Mouse (Mus musculus) urinary bladder, postnatal 10 days (tissue): ENCODE results near the gene Rcc1.

ENCODE experiments used
- DNase-seq: peaks from one replicate; pipeline ENCODE4 v3.0.0; 2022; ENCODE audit warnings: low spot score

Rcc1 gene

DNA sequence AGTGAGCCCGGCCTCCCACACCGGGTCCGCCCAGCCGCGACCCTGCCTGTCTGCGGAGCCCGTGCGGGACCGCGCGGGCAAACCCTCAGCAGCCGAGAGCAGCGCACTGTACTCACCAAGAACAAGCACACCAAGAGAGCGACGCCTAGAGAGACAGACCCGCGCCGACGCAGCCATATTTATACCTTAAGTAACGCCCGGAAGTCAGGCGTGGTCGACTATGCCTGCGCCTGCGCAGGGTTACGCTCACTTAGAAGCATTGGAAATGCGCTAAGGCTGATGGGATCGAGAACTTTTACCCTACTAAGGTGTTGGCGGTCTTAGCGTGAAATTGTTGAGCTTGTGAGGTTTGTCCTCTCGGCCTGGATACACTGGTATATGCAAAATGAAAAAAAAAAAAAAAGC, at the start of gene Rcc1:
Rcc1 (minus strand) TSS at position 125 of the 405 bp plus-strand sequence.
- DNase-seq: peak; percentile 54

- DNase-seq: no peak
Measured at GRCm38 (mm10) chr4:132401016-132401415, 47.6 kb upstream of the Rcc1 start.

GRCm38 (mm10) chr4:132398863-132399262, 45.5 kb upstream of the Rcc1 start:
- DNase-seq: no peak

DNA sequence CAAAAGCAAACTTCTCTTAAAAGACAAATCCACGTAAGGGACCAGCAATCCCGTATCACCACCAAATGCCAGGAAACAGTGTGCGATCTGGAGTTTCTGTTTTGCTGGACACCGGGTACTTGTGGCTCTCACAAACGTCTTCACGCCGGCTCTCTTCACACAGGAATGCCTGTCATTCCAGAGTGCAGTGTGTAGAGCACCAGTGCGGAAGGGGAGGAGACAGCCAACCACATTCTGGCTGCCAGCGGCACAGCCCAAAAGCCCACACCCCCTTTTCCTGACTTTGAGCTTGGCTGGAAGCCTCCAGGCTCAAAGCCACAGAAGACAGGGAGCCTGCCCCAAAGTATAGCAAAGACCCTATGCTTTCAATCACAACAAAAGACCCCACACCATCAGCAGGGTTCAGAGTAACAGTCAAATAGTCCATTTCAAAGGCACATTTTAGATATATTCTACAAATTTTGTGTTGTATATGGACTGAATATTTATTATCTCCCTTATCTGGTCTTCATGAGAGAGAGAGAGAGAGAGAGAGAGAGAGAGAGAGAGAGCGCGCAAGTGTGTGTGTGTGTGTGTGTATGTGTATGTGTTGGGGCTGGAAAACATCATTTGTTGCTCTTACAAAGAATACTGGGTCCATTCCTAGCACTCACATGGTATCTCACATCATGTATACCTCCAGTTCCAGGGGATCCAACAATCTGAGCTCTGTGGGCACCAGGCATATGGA, 44.8 kb upstream of the Rcc1 start:
- no peak for DNase-seq

GRCm38 (mm10) chr4:132397120-132397519, 43.7 kb upstream of the Rcc1 start:
- no peak for DNase-seq

- DNase-seq: no peak
Measured at GRCm38 (mm10) chr4:132396251-132396650, 42.8 kb upstream of the Rcc1 start.

DNA sequence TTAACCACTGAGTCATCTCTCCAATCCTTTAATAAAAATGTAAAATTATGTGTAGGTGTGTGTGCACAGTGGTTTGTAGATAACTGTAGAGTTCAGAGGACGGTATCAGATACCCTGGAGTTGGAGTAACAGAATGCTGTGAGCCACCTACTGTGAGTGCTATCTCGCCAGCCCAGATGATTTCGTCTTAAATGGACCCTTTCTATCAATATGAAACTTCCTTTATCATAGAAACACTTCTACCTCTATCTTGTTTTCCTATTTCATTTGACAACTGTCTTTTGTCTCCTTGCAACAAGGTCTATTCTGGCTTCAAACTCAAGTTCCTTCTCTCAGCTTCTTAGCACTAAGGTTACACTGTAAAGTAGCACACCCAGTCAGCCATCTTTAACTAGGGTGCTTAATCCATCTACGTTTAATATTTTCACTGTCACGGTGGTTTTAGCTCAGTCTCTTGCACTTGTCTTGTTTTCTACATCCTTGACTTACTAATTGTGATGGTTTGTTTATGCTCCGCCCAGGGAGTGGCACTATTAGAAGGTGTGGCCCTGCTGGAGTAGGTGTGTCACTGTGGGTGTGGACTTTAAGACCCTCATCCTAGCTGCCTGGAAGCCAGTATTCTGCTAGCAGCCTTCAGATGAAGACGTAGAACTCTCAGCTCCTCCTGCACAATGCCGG, 37.8 kb upstream of the Rcc1 start:
- no peak for DNase-seq

GRCm38 (mm10) chr4:132389302-132389701, 35.9 kb upstream of the Rcc1 start:
- no peak for DNase-seq

- DNase-seq: no peak
Measured at GRCm38 (mm10) chr4:132387617-132388016, 34.2 kb upstream of the Rcc1 start.

GRCm38 (mm10) chr4:132386846-132387245, 33.4 kb upstream of the Rcc1 start:
- DNase-seq: no peak

- no peak for DNase-seq
Measured at GRCm38 (mm10) chr4:132385771-132386410, 32.5 kb upstream of the Rcc1 start.

- DNase-seq: no peak
Measured at GRCm38 (mm10) chr4:132383455-132383854, 30.1 kb upstream of the Rcc1 start.

GRCm38 (mm10) chr4:132382296-132382695, 28.9 kb upstream of the Rcc1 start:
- no peak for DNase-seq

GRCm38 (mm10) chr4:132380965-132381616, 27.7 kb upstream of the Rcc1 start:
- no peak for DNase-seq

GRCm38 (mm10) chr4:132373820-132374219, 20.4 kb upstream of the Rcc1 start:
- DNase-seq: no peak

DNA sequence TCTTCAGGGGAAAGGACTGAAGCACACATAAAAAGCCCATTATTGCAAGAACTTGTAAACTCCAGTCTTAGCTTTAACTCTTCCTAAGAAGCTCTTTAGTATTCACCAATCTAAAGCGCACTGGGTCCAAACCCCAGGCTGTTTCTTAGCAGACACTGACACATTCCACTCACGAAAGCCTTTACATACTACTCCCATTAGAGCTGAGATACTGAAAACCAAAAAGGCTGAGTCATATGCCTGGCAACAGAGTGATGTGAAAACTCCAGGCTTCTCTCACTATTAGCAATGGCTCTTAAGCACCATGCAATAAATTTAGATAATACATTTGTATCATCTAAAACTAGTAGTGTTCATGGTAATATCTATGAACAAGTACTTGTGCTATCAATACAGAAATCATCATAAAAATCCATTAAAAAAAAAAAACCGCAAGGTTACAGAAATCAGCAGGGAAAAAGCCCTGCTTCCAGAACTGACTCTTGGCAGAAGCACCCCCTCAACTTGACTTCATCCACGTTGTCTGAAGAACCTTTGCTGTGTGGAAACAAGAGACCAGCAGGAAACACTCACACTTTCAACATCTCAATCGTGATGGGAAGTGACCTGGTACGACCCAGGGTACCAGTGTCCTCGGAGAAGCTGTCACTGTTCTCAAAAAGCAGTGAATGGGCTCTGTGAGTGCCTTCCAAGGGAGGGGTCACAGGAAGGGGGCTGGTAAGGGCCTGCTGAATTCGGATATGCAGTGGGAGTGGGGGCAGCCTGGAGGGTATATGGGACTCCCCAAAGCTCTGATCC, 16.7 kb upstream of the Rcc1 start:
- no peak for DNase-seq

- no peak for DNase-seq
Measured at GRCm38 (mm10) chr4:132367480-132368201, 14.2 kb upstream of the Rcc1 start.

DNA sequence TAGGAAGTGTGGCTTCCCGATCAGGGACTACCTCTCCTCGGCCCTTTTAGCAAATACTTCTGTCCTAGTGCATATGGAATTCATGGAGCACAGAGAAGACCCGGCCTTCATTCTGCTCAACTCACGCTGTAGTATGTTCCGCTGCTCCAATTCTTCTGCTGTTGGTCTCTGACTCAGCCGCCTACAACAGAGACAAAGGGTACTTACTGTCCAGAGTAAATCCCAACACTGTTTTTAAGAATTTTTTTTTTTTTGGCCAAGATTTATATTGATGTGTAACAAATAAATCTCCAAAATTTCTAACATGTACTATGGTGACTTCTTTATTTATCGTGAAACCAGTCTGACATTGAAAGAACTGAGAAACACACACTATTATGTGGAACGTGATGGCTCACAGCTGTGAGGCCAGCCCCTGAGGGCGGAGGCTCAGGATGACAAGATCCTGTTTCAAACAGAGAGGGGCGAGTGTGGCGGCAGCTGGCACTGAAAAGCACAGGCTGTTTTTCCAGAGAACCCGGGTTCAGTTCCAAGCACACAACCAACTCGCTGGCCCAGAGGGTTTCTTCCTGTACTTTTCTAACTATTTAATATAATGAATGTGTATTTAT, 12.2 kb upstream of the Rcc1 start:
- DNase-seq: no peak

GRCm38 (mm10) chr4:132363487-132363886, 10.1 kb upstream of the Rcc1 start:
- no peak for DNase-seq

DNA sequence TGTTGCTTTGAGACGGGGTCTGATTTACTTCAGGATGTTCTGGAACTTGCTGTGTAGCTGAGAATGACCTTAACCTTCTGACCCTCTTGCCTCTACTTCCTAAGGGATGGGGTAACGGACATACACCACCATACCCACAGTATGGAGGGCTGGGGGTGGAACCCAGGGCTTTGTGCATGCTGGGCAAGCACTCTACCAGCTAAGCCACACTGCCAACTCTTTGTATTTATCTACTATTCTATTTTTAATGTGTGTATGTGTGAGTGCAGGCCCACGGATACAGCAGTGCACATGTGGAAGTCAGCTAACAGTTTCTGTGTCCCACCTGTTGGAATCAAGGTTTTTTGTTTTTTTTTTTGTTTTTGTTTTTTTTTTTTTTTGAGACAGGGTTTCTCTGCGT, 6.1 kb upstream of the Rcc1 start:
- no peak for DNase-seq

DNA sequence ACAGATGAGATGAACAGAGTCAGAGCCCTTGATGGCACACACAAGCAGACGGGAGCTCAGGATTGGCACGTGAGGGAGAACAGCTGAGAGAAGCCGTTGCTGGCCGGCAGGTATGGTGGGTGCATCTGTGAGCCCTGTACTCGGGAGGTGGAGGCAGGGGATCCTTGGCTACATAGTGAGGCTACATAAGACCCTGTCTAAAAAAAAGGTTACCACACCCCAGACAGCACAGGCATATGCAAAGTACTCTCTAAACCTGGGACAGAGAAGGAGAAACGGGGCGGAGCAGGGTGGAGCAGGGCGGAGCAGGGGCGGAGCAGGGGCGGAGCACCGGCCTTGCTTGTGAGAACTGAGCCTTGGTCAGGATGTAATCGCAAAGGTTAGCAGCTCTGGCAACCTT, 2.8 kb upstream of the Rcc1 start:
- no peak for DNase-seq
